Mouse (Mus musculus): ENCODE results near the gene Cox5a.

GRCm38 (mm10) chr9:57550126-57550862 is 29.2 kb downstream of the Cox5a start:
- TF ChIP-seq CTCF (IDR thresholded peaks at IDR 0.05; ENCODE audit: borderline replicate concordance, insufficient read depth, low read length): no peak
- no peak for TF ChIP-seq POLR2A (IDR thresholded peaks at IDR 0.05; ENCODE audit: low read depth, low read length)
